Mouse (Mus musculus) CH12.LX (cell line): ENCODE data around the gene Fasl. TPM values are rescaled to one million over a fixed set of nuclear protein-coding genes. Genes with fewer than 3 reads are reported as not detected.

Experiments used
- DNase-seq: peaks from one replicate; pipeline ENCODE4 v3.0.0-alpha.2; 2013; ENCODE audit errors: extremely low read depth
- H3K27ac ChIP-seq: 2 replicates; pipeline ENCODE4 v1.5.1; 2012; ENCODE audit warnings: low read depth, mild to moderate bottlenecking, control low read depth, moderate library complexity; ENCODE audit not compliant: insufficient read depth
- H3K27me3 ChIP-seq: replicated peaks from 2 replicates; pipeline ENCODE3; 2012; ENCODE audit warnings: inconsistent platforms
- H3K36me3 ChIP-seq, 2 experiments: replicated peaks in 1 of 2; 2 replicates each; pipeline versions ENCODE3 to v1.6.1; 2012; ENCODE audit warnings: inconsistent platforms in 1 of 2, low read length in 1 of 2, mild to moderate bottlenecking in 1 of 2, mixed read lengths in 1 of 2, moderate library complexity in 1 of 2; ENCODE audit not compliant: control insufficient read depth in 1 of 2, insufficient read depth in 1 of 2
- H3K4me1 ChIP-seq, 2 experiments: 2 replicates each; pipeline ENCODE4 v1.6.1; 2012; ENCODE audit warnings: inconsistent platforms in 1 of 2, moderate library complexity in 1 of 2; ENCODE audit not compliant: insufficient read depth in 2 of 2, control insufficient read depth in 1 of 2
- H3K4me2 ChIP-seq: 2 replicates; pipeline ENCODE4 v1.6.1; 2012; ENCODE audit warnings: low read depth, mild to moderate bottlenecking, control low read depth; ENCODE audit not compliant: poor library complexity, insufficient read depth, severe bottlenecking
- H3K4me3 ChIP-seq, 3 experiments: fragments of 150-350 bp in 1 of 3; sonication (generic) in 1 of 3; replicated peaks in 1 of 3; 2 replicates each; pipeline versions ENCODE3 to v1.5.1; 2011 to 2012; ENCODE audit warnings: low read depth in 2 of 3, low read length in 2 of 3, mild to moderate bottlenecking in 2 of 3, moderate library complexity in 2 of 3, control low read depth in 1 of 3, improper control_type of control experiment in 1 of 3, inconsistent platforms in 1 of 3, mixed read lengths in 1 of 3; ENCODE audit not compliant: poor library complexity in 1 of 3
- H3K79me2 ChIP-seq: replicated peaks from 2 replicates; pipeline ENCODE4 v1.6.1; 2012; ENCODE audit warnings: mild to moderate bottlenecking, moderate library complexity; ENCODE audit not compliant: control insufficient read depth, poor library complexity, insufficient read depth, severe bottlenecking; ENCODE audit errors: extremely low read depth
- H3K9ac ChIP-seq: 2 replicates; pipeline ENCODE4 v1.6.1; 2012; ENCODE audit warnings: low read depth, mild to moderate bottlenecking, control low read depth, moderate library complexity; ENCODE audit not compliant: insufficient read depth
- H3K9me3 ChIP-seq: replicated peaks from 2 replicates; pipeline ENCODE3; 2012; ENCODE audit warnings: low read length, inconsistent platforms, mixed read lengths
- CHD1 ChIP-seq: IDR thresholded peaks from 2 replicates; pipeline ENCODE4 v1.6.1; 2012; ENCODE audit warnings: low read depth, low read length, improper control_type of control experiment, inconsistent platforms
- CHD2 ChIP-seq: IDR thresholded peaks from 2 replicates; pipeline ENCODE4 v1.6.1; 2011; ENCODE audit warnings: low read length, improper control_type of control experiment
- CTCF ChIP-seq, 2 experiments: IDR thresholded peaks in 1 of 2; conservative IDR thresholded peaks in 1 of 2; 2 replicates each; pipeline ENCODE4 v1.5.1; 2011 to 2012; ENCODE audit warnings: low read depth in 2 of 2, low read length in 2 of 2, improper control_type of control experiment in 1 of 2, inconsistent platforms in 1 of 2, mild to moderate bottlenecking in 1 of 2, moderate library complexity in 1 of 2
- E2F4 ChIP-seq: IDR thresholded peaks from 2 replicates; pipeline ENCODE4 v1.6.1; 2011; ENCODE audit warnings: low read depth, low read length, improper control_type of control experiment; ENCODE audit not compliant: insufficient replicate concordance
- ELF1 ChIP-seq: IDR thresholded peaks from 2 replicates; pipeline ENCODE4 v1.6.1; 2014; ENCODE audit warnings: low read depth, mild to moderate bottlenecking, inconsistent platforms, low read length, improper control_type of control experiment
- EP300 ChIP-seq: IDR thresholded peaks from 2 replicates; pipeline ENCODE4 v1.6.1; 2011; ENCODE audit warnings: low read length, improper control_type of control experiment
- HCFC1 ChIP-seq: IDR thresholded peaks from 2 replicates; pipeline ENCODE4 v1.6.1; 2012; ENCODE audit warnings: low read depth, mild to moderate bottlenecking, inconsistent platforms, low read length, improper control_type of control experiment
- IRF4 ChIP-seq: IDR thresholded peaks from 2 replicates; pipeline ENCODE4 v1.6.1; 2014; ENCODE audit warnings: low read depth, mild to moderate bottlenecking, inconsistent platforms, low read length, improper control_type of control experiment
- MAX ChIP-seq: IDR thresholded peaks from 2 replicates; pipeline ENCODE4 v1.6.1; 2011; ENCODE audit warnings: low read length, improper control_type of control experiment
- MEF2A ChIP-seq: IDR thresholded peaks from 2 replicates; pipeline ENCODE4 v1.6.1; 2014; ENCODE audit warnings: low read depth, mild to moderate bottlenecking, inconsistent platforms, low read length, improper control_type of control experiment, borderline replicate concordance
- MXI1 ChIP-seq: IDR thresholded peaks from 2 replicates; pipeline ENCODE4 v1.6.1; 2011; ENCODE audit warnings: mild to moderate bottlenecking, low read depth, low read length, improper control_type of control experiment
- MYC ChIP-seq: IDR thresholded peaks from 2 replicates; pipeline ENCODE4 v1.6.1; 2011; ENCODE audit warnings: low read depth, mild to moderate bottlenecking, improper control_type of control experiment, low read length
- NELFE ChIP-seq: IDR thresholded peaks from 2 replicates; pipeline ENCODE4 v1.6.1; 2011; ENCODE audit warnings: low read depth, low read length, improper control_type of control experiment
- PAX5 ChIP-seq: IDR thresholded peaks from 2 replicates; pipeline ENCODE4 v1.6.1; 2012; ENCODE audit warnings: low read length, inconsistent platforms, mixed read lengths
- POLR2A ChIP-seq: IDR thresholded peaks from 2 replicates; pipeline ENCODE4 v1.6.1; 2011; ENCODE audit warnings: low read depth, mild to moderate bottlenecking, improper control_type of control experiment, low read length
- RAD21 ChIP-seq: IDR thresholded peaks from 2 replicates; pipeline ENCODE4 v1.6.1; 2011; ENCODE audit warnings: low read depth, mild to moderate bottlenecking, low read length, improper control_type of control experiment, moderate library complexity
- SIN3A ChIP-seq: IDR thresholded peaks from 2 replicates; pipeline ENCODE4 v1.6.1; 2012; ENCODE audit warnings: low read length, improper control_type of control experiment, inconsistent platforms
- SMC3 ChIP-seq: IDR thresholded peaks from 2 replicates; pipeline ENCODE4 v1.6.1; 2011; ENCODE audit warnings: low read depth, low read length, improper control_type of control experiment
- TCF12 ChIP-seq: IDR thresholded peaks from 2 replicates; pipeline ENCODE4 v1.6.1; 2014; ENCODE audit warnings: low read depth, mild to moderate bottlenecking, inconsistent platforms, low read length, improper control_type of control experiment
- UBTF ChIP-seq: IDR thresholded peaks from 2 replicates; pipeline ENCODE4 v1.6.1; 2012; ENCODE audit warnings: low read depth, mild to moderate bottlenecking, inconsistent platforms, low read length, improper control_type of control experiment, moderate library complexity
- USF1 ChIP-seq: IDR thresholded peaks from 2 replicates; pipeline ENCODE4 v1.6.1; 2014; ENCODE audit warnings: low read depth, mild to moderate bottlenecking, inconsistent platforms, low read length, improper control_type of control experiment
- ZC3H11A ChIP-seq: IDR thresholded peaks from 2 replicates; pipeline ENCODE4 v1.6.1; 2012; ENCODE audit warnings: low read depth, mild to moderate bottlenecking, inconsistent platforms, low read length, improper control_type of control experiment
- ZKSCAN1 ChIP-seq: IDR thresholded peaks from 2 replicates; pipeline ENCODE4 v1.6.1; 2012; ENCODE audit warnings: low read depth, inconsistent platforms, low read length, improper control_type of control experiment, borderline replicate concordance
- ZMIZ1 ChIP-seq: IDR thresholded peaks from 2 replicates; pipeline ENCODE4 v1.6.1; 2012; ENCODE audit warnings: low read depth, mild to moderate bottlenecking, inconsistent platforms, low read length, improper control_type of control experiment
- ZNF384 ChIP-seq: IDR thresholded peaks from 2 replicates; pipeline ENCODE4 v1.6.1; 2012; ENCODE audit warnings: low read depth, low read length, improper control_type of control experiment, inconsistent platforms
- dilution Hi-C: fragments of 300-500 bp; cut with MboI; formaldehyde crosslinking; loops from 2 replicates; pipeline ENCODE4 v1.14.3; 2020; ENCODE audit warnings: low sequenced_read_pairs; ENCODE audit not compliant: extremely low pct_unique_long_range_greater_than_20kb, extremely low pct_ligation_motif_present
- in situ Hi-C: fragments of 300-500 bp; cut with MboI; formaldehyde crosslinking; loops from 3 replicates; pipeline ENCODE4 v1.14.3; 2019; ENCODE audit warnings: low sequenced_read_pairs, low pct_ligation_motif_present, low pct_unique_long_range_greater_than_20kb, mixed read lengths
- polyA plus RNA-seq: library from polyadenylated mRNA; unstranded; fragments of >175 nt; gene quantifications from 2 replicates; pipeline ENCODE4 v1.2.1, GENCODE M21; 2012; ENCODE audit warnings: low read depth; ENCODE audit not compliant: insufficient read length
- total RNA-seq, 2 experiments: library from RNA; depleted of rRNA; stranded (reverse); fragments of 300-350 nt in 1 of 2; fragments of >200 nt in 1 of 2; gene quantifications; 2 replicates each; pipeline ENCODE4 v1.2.3; 2012 to 2014

The Fasl gene
- total and polyA plus RNA-seq, 3 experiments, result 0.08 to 0.32 TPM; not detected in 1

DNA sequence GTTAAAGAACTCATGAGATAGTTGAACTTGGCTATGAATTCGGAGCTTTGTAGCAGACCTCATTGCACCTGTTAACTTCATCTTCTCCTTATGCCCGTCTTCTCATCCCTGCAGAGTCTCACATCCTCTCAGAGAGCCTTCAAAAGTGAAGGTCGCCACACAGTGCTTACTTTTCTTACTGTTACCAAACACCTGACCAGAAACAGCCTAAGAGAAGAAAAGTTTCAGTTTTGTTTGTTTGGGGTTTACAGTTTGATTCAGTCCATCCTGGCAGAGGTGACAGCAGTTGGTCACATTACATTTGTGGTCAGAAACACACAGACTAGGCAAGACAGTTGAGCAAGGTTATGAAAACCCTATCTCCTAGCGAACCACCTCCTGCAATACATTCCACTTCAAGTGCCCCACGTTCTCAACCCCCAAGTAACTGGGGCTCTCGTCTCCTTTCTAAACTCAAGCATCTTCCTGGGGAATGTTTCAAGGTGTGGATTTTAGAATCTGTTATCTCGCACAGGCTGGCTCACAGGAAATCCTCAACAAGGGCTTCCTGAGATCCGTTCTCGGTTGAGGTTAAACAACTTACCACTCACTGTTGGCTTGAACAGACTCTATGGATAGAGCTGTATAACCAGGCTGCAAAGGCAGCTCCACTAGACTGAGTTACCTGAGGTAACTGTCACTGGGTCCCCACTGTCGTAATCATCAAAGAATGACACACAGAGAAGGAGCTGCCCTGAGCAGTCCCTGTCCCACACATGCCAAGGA is 6.3 kb upstream of the Fasl start:
- TF ChIP-seq UBTF (no peak), ZMIZ1 (no peak), SMC3 (no peak), RAD21 (no peak), EP300 (no peak; the same call in 1 of the 2 replicates), MYC (no peak), NELFE (no peak), ZNF384 (no peak), ZKSCAN1 (no peak), USF1 (no peak), IRF4 (no peak), MAX (no peak), SIN3A (no peak), TCF12 (no peak), CHD1 (no peak), CTCF (conservative IDR thresholded peaks at IDR 0.05 in 1 of 2, IDR thresholded peaks at IDR 0.05 in 1 of 2; ENCODE audit: low read depth in 2 of 2, low read length in 2 of 2) (no peak), CHD2 (no peak), PAX5 (no peak), POLR2A (no peak), MEF2A (no peak)
- Histone ChIP-seq H3K27ac (no peak overlapping the region), H3K79me2 (no peaks in the 10 kb centered on the region), H3K4me3 (no peak overlapping the region), H3K4me1 (peaks cover 13 to 56% of the 10 kb centered on the region in 2 experiments), H3K27me3 (no peaks in the 10 kb centered on the region), H3K9me3 (peaks cover 2% of the 10 kb centered on the region), H3K9ac (no peak overlapping the region), H3K4me2 (peak overlapping the region; percentile 41), H3K36me3 (no peaks in the 10 kb centered on the region)
- in situ Hi-C loops (no loop called here), dilution Hi-C loops (no loop called here)
- DNase-seq, result no peak

DNA sequence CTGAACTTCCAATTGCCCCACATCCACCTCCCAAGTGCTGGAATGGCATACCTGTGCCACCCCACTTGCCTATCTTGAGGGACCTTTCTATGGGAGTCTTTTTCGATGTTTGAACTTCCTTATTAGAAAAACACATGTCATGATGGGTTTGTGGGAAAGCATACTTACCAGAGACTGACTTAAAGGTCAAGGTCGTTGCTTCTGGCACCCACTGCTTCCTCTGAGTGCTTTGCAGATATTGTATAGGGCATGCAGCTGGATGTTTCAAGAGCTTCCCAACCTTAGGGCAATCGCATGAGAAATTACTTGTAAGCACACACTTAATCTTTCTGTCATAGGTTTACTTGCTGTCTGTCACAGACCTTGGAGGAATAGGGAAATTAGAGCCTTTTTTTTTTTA is 5.0 kb upstream of the Fasl start:
- no peaks in the 10 kb centered on the region for H3K36me3 ChIP-seq
- H3K9ac ChIP-seq, result no peak overlapping the region
- in situ Hi-C loops, result no loop called here
- H3K4me1 ChIP-seq, result peaks cover 5 to 44% of the 10 kb centered on the region in 2 experiments
- no peaks in the 10 kb centered on the region for H3K9me3 ChIP-seq
- TF ChIP-seq E2F4 (no peak), ZC3H11A (no peak), UBTF (no peak), ELF1 (no peak), IRF4 (no peak), MXI1 (no peak), CHD2 (no peak), SMC3 (no peak), HCFC1 (no peak)
- H3K79me2 ChIP-seq, result no peaks in the 10 kb centered on the region
- no peaks in the 10 kb centered on the region for H3K27me3 ChIP-seq
- H3K4me3 ChIP-seq, result no peak overlapping the region
- dilution Hi-C loops, result no loop called here
- no peak overlapping the region for H3K4me2 ChIP-seq
- H3K27ac ChIP-seq, result no peak overlapping the region
- no peak for DNase-seq
